Mouse (Mus musculus) olfactory bulb, adult 2 months (tissue): ENCODE measurements around the gene Fgfr2.

Source experiments
- CTCF ChIP-seq: fragments of 200-500 bp; IDR thresholded peaks from 2 replicates; pipeline ENCODE4 v1.5.1; 2012; ENCODE audit warnings: low read depth, mild to moderate bottlenecking, low read length, moderate library complexity; ENCODE audit not compliant: insufficient read depth
- POLR2A ChIP-seq: fragments of 200-500 bp; IDR thresholded peaks from 2 replicates; pipeline ENCODE4 v1.6.1; 2012; ENCODE audit warnings: mild to moderate bottlenecking, low read depth, low read length, moderate library complexity; ENCODE audit not compliant: insufficient read depth

DNA sequence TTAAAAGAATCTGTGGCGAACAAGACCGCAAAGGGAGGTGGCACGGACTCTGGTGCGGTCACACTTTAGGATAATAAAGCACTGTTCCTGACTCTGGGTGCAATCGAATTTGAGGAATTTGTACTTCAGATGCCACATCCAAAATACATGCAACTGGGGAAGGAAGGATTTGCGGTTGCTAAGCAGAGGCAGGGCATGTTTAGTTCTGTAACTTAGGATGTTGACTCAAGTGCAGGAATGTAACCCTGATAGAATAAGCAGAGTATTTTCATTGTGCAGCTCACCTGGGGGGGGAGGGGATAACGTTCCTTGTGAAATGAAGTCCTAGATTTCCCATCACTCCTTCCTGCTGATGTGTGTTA is 309.1 kb downstream of the Fgfr2 start:
- TF ChIP-seq CTCF (no peak), POLR2A (no peak)
